Mouse (Mus musculus): ENCODE data around the gene Gm16181.

The Gm16181 gene

GRCm38 (mm10) chr17:35250348-35251120, 29.9 kb downstream of the Gm16181 start:
- DNase-seq (ENCODE audit: low read depth) = no peak

GRCm38 (mm10) chr17:35251162-35251719, 30.6 kb downstream of the Gm16181 start:
- DNase-seq (ENCODE audit: low read depth) = no peak

- no peak for DNase-seq (ENCODE audit: low read depth)
Measured at GRCm38 (mm10) chr17:35251981-35252380, 31.3 kb downstream of the Gm16181 start.

- no peak for DNase-seq (ENCODE audit: low read depth)
Measured at GRCm38 (mm10) chr17:35252619-35253292, 32.1 kb downstream of the Gm16181 start.

GRCm38 (mm10) chr17:35253293-35254093, 32.9 kb downstream of the Gm16181 start:
- DNase-seq (ENCODE audit: low read depth) = no peak

- no peak for DNase-seq (ENCODE audit: low read depth)
Measured at GRCm38 (mm10) chr17:35254241-35255098, 33.8 kb downstream of the Gm16181 start.

- DNase-seq (ENCODE audit: low read depth) = no peak
Measured at GRCm38 (mm10) chr17:35255301-35255700, 34.7 kb downstream of the Gm16181 start.

- no peak for DNase-seq (ENCODE audit: low read depth)
Measured at GRCm38 (mm10) chr17:35255704-35256103, 35.1 kb downstream of the Gm16181 start.

GRCm38 (mm10) chr17:35257378-35257777, 36.7 kb downstream of the Gm16181 start:
- DNase-seq (ENCODE audit: low read depth) = no peak

GRCm38 (mm10) chr17:35257824-35258491, 37.3 kb downstream of the Gm16181 start:
- DNase-seq (ENCODE audit: low read depth) = peak; percentile 96

GRCm38 (mm10) chr17:35258492-35259478, 38.2 kb downstream of the Gm16181 start:
- peak; percentile 86 for DNase-seq (ENCODE audit: low read depth)

- no peak for DNase-seq (ENCODE audit: low read depth)
Measured at GRCm38 (mm10) chr17:35259621-35260020, 39.0 kb downstream of the Gm16181 start.

GRCm38 (mm10) chr17:35261651-35262050, 41.0 kb downstream of the Gm16181 start:
- DNase-seq (ENCODE audit: low read depth) = no peak

GRCm38 (mm10) chr17:35262664-35263522, 42.3 kb downstream of the Gm16181 start, which contains the start of gene H2-D1:
TSS of gene H2-D1 (plus strand) at chr17:35262730.
- peak; percentile 100 for DNase-seq (ENCODE audit: low read depth)

GRCm38 (mm10) chr17:35263523-35263883, 42.9 kb downstream of the Gm16181 start:
- DNase-seq (ENCODE audit: low read depth) = no peak

GRCm38 (mm10) chr17:35267399-35268086, 46.9 kb downstream of the Gm16181 start:
- DNase-seq (ENCODE audit: low read depth) = no peak

GRCm38 (mm10) chr17:35269653-35270347, 49.2 kb downstream of the Gm16181 start:
- DNase-seq (ENCODE audit: low read depth) = peak; percentile 61

Data from c-Kit-positive CD71-negative TER-119-negative erythroid progenitor cells, embryonic 14.5 days (primary cell).